Mouse (Mus musculus) kidney, postnatal 0 days (tissue): ENCODE measurements at regions not wholly inside any gene's neighbourhood (a gene's known extent, or its start where the extent isn't known, plus 50 kb on each side); places are given as distances from the start of the nearest gene placed in this dataset.

Experiments
- ATAC-seq: fragments of 200-750 bp; cut with Nextera tagmentation; replicated peaks from 2 replicates; pipeline ENCODE4 v1.8.0; 2017; ENCODE audit warnings: low read depth, moderate number of reproducible peaks, moderate TSS enrichment, moderate library complexity; ENCODE audit not compliant: low FRiP score
- DNase-seq: peaks from one replicate; pipeline ENCODE4 v3.0.0-alpha.2; 2016; ENCODE audit warnings: low spot score
- H3K27ac ChIP-seq: fragments of 300-500 bp; sonication (generic); 2 replicates; pipeline ENCODE4 v1.5.1; 2014; ENCODE audit warnings: mild to moderate bottlenecking
- H3K27me3 ChIP-seq: fragments of 300-500 bp; sonication (generic); 2 replicates; pipeline ENCODE4 v1.6.1; 2014; ENCODE audit warnings: low read length, mixed read lengths; ENCODE audit not compliant: insufficient read depth
- H3K36me3 ChIP-seq: fragments of 300-500 bp; sonication (generic); 2 replicates; pipeline ENCODE4 v1.6.1; 2014; ENCODE audit warnings: low read length, mixed read lengths; ENCODE audit not compliant: insufficient read depth
- H3K4me1 ChIP-seq: fragments of 300-500 bp; sonication (generic); replicated peaks from 2 replicates; pipeline ENCODE4 v1.6.1; 2014; ENCODE audit warnings: antibody characterized with exemption, low read length, mixed read lengths; ENCODE audit not compliant: insufficient read depth
- H3K4me2 ChIP-seq: fragments of 300-500 bp; sonication (generic); 2 replicates; pipeline ENCODE4 v1.6.1; 2014; ENCODE audit warnings: mild to moderate bottlenecking, low read length, moderate library complexity, mixed read lengths
- H3K4me3 ChIP-seq: fragments of 300-500 bp; sonication (generic); replicated peaks from 2 replicates; pipeline ENCODE4 v1.5.1; 2014; ENCODE audit warnings: low read depth, low read length
- H3K9ac ChIP-seq: fragments of 300-500 bp; sonication (generic); 2 replicates; pipeline ENCODE4 v1.6.1; 2014; ENCODE audit warnings: low read depth, low read length
- H3K9me3 ChIP-seq: fragments of 300-500 bp; sonication (generic); replicated peaks from 2 replicates; pipeline ENCODE4 v1.6.1; 2016; ENCODE audit warnings: low read length, inconsistent platforms, mixed read lengths
- CTCF ChIP-seq: IDR thresholded peaks from 2 replicates; pipeline ENCODE4 v1.5.1; 2016; ENCODE audit warnings: antibody characterized with exemption, low read depth, mild to moderate bottlenecking, moderate library complexity
- WGBS: fragments of 180-500 bp; shearing (Covaris S2); extraction: QIAGEN DNeasy Blood & Tissue Kit; methylation state at CpG from one replicate; pipeline ENCODE4 v1.1.7; 2014; 5-methylcytosine and 5-hydroxymethylcytosine counted together

DNA sequence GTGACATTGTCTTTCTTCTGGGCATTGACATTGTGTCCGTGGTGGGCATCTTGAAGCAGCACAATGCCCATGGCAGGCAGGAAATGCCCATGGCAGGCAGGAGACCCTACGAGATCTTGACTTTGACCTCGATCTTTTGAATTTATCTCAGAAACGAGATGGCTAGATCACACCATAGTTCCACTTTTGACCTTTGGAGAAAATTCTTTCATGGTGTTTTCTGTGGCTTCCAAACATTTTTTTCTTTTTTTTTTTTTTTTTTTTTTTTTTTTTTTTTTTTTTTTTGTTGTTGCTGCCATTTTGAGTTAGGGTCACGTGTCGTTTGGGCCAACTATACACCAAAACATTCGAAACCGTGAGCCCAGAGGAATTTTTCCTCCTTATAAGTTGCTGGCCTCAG is 201.5 kb downstream of the Vrk1 start:
- H3K36me3 ChIP-seq, result no peaks in the 10 kb centered on the region
- no peak overlapping the region for H3K27ac ChIP-seq
- ATAC-seq (no peak), DNase-seq (no peak)
- WGBS, result 86% methylated on average over 8 of the region's 8 CpGs
- TF ChIP-seq CTCF, result no peak
- no peak overlapping the region for H3K9ac ChIP-seq
- no peak overlapping the region for H3K4me3 ChIP-seq
- H3K9me3 ChIP-seq, result no peaks in the 10 kb centered on the region
- H3K4me1 ChIP-seq, result no peaks in the 10 kb centered on the region
- no peak overlapping the region for H3K4me2 ChIP-seq
- H3K27me3 ChIP-seq, result no peaks in the 10 kb centered on the region

DNA sequence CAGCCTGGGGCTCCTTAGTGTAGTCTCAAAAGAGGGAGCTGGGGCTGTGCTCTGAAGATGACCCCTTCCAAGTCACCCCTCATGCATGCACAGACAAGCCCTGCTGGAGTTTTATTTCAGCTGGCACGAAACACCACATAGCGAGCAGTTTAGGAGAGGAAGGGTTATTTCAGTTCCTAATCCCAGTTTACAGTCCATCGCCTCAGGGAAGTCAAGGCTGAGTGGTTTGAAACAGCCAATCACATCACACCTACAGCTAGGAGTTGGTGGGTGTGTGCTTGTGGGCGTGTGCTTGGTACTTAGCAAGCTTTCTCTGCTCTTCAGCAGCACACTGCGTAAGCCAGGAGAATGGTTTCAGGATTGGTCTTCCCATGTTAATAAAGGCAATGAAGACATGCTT is 202.4 kb downstream of the Vrk1 start:
- H3K9ac ChIP-seq, result no peak overlapping the region
- 51% methylated on average over 5 of the region's 5 CpGs for WGBS

DNA sequence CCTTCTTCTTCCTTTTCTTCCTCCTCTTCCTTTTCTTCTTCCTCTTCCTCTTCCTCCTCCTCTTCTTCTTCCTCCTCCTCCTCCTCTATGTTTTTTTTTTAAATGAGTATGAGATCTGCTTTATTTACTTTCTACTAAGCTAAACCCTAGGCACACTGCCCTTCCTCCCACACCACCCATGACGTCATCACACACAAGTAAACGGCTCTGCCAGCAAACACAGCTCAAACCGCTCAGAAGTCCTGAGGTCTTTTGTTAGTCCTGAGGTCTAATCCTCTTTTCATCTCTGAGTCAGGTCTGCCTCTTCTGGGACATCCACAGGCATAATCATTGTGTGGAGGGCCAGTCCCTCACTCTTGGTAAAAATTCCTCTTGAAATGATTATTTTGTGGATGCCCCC is 210.0 kb downstream of the Vrk1 start:
- Histone ChIP-seq H3K36me3 (no peaks in the 10 kb centered on the region), H3K4me1 (no peaks in the 10 kb centered on the region), H3K27me3 (no peaks in the 10 kb centered on the region), H3K4me2 (no peak overlapping the region), H3K27ac (no peak overlapping the region), H3K4me3 (no peak overlapping the region), H3K9ac (no peak overlapping the region), H3K9me3 (no peaks in the 10 kb centered on the region)
- 37% methylated on average over 3 of the region's 3 CpGs for WGBS
- ATAC-seq (no peak), DNase-seq (no peak)
- TF ChIP-seq CTCF, result no peak

More for the DNA sequence above, 202.4 kb downstream of the Vrk1 start:
- Histone ChIP-seq H3K4me2 (no peak overlapping the region), H3K27me3 (no peaks in the 10 kb centered on the region), H3K4me3 (no peak overlapping the region), H3K9me3 (no peaks in the 10 kb centered on the region), H3K27ac (no peak overlapping the region), H3K4me1 (no peaks in the 10 kb centered on the region), H3K36me3 (no peaks in the 10 kb centered on the region)
- no peak for TF ChIP-seq CTCF
- DNase-seq (no peak), ATAC-seq (0 out of 2 replicates have a peak, but pooled peaks have one; percentile 57)

DNA sequence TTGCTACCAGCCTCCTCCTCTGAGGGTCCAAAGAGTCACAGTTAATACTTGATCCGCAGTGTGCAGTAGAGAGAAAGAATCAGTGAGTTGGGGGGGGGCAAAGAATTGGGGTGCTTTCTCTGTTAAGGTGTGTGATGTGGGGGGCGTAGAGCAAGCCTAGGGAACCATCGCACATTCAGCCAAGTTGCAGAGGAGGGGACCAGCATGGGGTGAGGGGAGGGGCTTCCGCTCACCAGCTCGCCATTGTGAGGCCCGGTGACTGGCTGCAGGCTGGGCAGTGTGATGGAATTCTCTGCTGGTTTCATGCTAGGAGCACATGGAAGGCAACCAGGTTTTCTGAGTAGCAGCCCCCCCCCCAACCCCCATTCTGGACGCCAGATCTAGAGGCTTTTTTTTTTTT is 216.2 kb downstream of the Vrk1 start:
- Histone ChIP-seq H3K27me3 (no peaks in the 10 kb centered on the region), H3K9ac (no peak overlapping the region), H3K4me2 (no peak overlapping the region), H3K9me3 (no peaks in the 10 kb centered on the region), H3K27ac (no peak overlapping the region), H3K4me1 (no peaks in the 10 kb centered on the region), H3K4me3 (no peak overlapping the region), H3K36me3 (no peaks in the 10 kb centered on the region)
- no peak for TF ChIP-seq CTCF
- 41% methylated on average over 7 of the region's 7 CpGs for WGBS
- ATAC-seq (no peak), DNase-seq (no peak)

DNA sequence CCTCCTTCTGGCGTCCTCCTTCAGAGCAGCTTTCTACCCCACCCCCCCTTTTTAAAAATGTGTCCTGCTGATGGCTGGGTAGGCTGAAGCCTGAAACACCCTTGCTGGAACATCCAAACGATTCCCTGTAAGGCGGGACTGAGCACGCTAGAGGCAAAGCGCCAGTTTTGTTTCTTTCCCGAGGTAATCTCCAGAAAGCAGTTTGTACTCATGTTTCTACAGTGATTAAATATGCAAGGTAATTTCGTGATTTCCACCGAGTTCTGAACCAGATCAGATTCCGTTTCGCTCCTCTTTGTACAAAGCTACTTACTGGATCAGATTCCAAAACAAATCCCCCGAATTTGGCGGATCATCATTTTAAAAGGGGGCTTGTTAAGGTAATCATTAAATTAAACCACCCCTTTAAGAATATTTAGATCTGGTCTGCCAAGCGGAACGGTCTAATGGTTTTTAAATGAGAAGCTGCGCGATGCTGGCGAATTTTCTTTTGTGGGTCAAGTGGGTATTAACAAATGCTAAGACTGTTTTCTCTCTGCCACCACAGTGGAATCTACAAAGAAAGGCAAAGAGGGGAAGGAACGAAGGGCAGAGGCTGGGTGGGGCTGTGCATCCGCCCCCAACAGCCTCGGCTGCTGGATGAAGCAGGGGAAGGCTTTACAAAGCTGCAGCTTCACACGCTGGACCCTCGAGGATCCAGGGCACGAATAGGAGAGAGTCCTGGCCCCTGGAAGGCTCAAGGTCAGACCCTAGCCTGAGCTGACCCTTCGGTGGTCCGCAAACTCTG is 216.9 kb downstream of the Vrk1 start:
- WGBS, result 15% methylated on average over 25 of the region's 25 CpGs
- no peak for ATAC-seq
- DNase-seq, result no peak
- Histone ChIP-seq H3K36me3 (no peaks in the 10 kb centered on the region), H3K27me3 (no peaks in the 10 kb centered on the region), H3K4me2 (peak overlapping the region; percentile 21), H3K9ac (no peak overlapping the region), H3K4me3 (no peak overlapping the region), H3K27ac (no peak overlapping the region), H3K4me1 (no peaks in the 10 kb centered on the region), H3K9me3 (no peaks in the 10 kb centered on the region)
- TF ChIP-seq CTCF, result no peak

DNA sequence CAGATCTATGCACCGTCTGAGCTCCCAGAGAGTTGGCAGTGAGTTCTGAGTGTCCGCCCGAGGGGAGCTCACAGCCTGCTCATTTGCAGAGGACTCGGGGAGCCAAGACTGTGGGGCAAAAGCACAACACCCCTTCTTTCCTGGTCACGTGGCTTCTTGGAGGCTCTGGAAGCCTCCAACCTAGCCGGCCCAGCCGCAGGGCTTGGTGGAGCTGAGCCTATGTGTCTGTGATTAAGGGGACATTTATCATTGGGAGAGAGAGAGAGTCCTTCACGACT is 217.5 kb downstream of the Vrk1 start:
- no peak overlapping the region for H3K9ac ChIP-seq
- no peaks in the 10 kb centered on the region for H3K4me1 ChIP-seq
- ATAC-seq (no peak), DNase-seq (no peak)
- H3K9me3 ChIP-seq, result no peaks in the 10 kb centered on the region
- no peak overlapping the region for H3K27ac ChIP-seq
- H3K4me3 ChIP-seq, result no peak overlapping the region
- peak overlapping the region; percentile 21 for H3K4me2 ChIP-seq
- TF ChIP-seq CTCF, result no peak
- WGBS, result 17% methylated on average over 8 of the region's 8 CpGs
- H3K36me3 ChIP-seq, result no peaks in the 10 kb centered on the region
- no peaks in the 10 kb centered on the region for H3K27me3 ChIP-seq

DNA sequence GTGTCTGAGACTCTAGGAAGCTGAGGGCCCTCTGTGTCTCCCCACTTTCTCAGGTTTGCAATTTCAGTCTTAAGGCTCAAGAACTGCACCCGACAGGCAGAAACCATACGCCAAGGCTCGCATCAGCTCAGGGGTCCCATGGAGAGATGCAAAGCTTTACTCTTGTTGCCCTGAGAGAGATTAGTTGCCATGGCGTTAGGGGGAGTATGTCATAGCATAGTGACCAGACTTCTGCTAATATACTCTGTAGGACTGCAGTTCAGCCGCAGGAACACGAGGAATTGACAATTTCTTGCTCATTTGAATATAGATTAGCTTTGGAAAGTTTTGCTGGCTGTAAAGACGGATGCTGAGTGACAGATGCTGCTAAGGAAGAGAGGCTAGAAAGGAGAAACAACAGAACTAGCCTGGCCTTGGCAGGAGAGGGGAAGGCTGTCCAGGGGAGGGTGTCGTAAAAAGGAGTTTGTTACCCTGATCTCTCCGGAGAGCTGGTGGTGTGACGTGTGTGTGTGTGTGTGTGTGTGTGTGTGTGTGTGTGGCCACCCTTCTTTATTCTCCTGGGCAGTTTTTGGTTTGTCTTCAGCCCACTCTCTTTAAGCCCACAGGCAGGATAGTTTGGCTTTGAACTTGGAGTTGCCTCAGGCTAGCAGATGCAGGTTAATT is 235.3 kb downstream of the Vrk1 start:
- no peak for DNase-seq

More for the DNA sequence above, 235.3 kb downstream of the Vrk1 start:
- no peak overlapping the region for H3K9ac ChIP-seq
- 0 out of 2 replicates have a peak, but pooled peaks cover 2% of the 10 kb centered on the region for H3K27me3 ChIP-seq
- H3K4me2 ChIP-seq, result no peak overlapping the region
- WGBS, result 64% methylated on average over 10 of the region's 10 CpGs
- H3K4me3 ChIP-seq, result no peak overlapping the region
- H3K27ac ChIP-seq, result no peak overlapping the region
- no peak for TF ChIP-seq CTCF
- no peak for ATAC-seq
- H3K4me1 ChIP-seq, result no peaks in the 10 kb centered on the region
- H3K9me3 ChIP-seq, result no peaks in the 10 kb centered on the region
- no peaks in the 10 kb centered on the region for H3K36me3 ChIP-seq
